Mouse (Mus musculus) inflammation-experienced regulatory T-cells (primary cell): ENCODE results near the gene Yipf1. TPM values are rescaled to one million over a fixed set of nuclear protein-coding genes. Genes with fewer than 3 reads are reported as not detected.

Experiments used
- polyA plus RNA-seq, 2 experiments: library from polyadenylated mRNA; unstranded; fragments of 100-300 nt; shearing (Covaris generic); gene quantifications; one replicate each; pipeline ENCODE4 v1.2.1; 2017

Yipf1 gene
- 100 to 1,000 TPM; 111 to 112 TPM for polyA plus RNA-seq

DNA sequence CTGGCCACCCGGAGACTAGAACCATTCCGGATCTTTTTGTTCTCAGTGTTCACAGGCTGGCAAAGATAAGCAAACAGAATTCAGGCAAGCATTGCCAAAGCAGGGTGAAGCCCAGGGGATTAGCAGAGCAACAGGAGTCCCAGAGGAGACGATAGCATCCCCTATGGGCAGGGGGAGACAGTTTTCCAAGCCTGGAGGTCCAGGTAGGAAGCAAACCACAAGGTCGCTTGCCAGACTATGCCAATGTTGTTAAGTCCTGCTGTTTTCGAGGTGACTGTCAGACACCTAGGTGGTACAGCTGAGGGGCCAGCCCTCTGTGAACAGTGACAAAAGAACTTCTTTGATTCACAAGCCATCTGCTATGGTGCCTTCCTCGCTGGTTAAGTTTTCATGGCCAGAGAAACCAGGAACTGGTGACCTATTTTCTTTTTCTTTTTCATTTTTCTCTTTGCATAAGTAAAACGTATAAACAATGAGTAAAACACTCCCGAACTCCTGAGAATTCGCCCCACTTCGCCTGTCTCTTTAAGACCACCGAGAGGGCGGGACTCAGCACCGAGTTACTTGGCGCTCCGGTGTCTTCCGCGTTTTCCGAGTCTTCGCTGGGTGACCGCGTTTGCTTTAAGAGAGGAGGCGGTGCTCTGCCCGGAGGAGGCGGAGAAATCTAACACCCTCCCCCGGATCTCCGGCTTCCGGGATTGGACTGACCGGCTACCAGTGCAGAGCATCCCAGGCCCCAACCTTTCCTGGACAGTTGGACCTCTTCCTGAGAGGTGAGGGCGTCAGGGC is at the start of gene Yipf1:
Gene Yipf1 (plus strand): TSS at position 674 of the 789 bp plus-strand sequence.

DNA sequence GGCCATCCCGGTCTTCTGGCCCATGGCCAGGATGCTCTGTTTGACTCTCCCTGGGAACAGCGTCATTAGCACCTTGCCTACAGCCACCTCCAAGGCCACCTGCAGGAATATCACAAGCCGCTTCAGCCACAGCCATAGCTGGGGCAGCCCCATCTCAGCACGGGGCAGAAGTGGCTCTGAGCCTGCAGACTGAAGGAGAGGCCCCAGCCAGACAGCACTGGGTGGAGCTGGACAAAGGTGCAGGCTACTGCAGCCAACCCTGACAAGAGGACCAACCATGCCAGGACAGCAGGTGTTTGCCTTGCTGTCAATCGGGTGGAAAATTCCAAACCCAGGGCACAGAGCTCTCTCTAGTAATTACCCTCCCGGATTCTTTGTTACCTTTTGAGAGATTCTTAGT is 7.2 kb upstream of the Yipf1 start, which contains the start of gene Dio1:
Gene Dio1 (minus strand): TSS at position 204 of the 400 bp plus-strand sequence.

DNA sequence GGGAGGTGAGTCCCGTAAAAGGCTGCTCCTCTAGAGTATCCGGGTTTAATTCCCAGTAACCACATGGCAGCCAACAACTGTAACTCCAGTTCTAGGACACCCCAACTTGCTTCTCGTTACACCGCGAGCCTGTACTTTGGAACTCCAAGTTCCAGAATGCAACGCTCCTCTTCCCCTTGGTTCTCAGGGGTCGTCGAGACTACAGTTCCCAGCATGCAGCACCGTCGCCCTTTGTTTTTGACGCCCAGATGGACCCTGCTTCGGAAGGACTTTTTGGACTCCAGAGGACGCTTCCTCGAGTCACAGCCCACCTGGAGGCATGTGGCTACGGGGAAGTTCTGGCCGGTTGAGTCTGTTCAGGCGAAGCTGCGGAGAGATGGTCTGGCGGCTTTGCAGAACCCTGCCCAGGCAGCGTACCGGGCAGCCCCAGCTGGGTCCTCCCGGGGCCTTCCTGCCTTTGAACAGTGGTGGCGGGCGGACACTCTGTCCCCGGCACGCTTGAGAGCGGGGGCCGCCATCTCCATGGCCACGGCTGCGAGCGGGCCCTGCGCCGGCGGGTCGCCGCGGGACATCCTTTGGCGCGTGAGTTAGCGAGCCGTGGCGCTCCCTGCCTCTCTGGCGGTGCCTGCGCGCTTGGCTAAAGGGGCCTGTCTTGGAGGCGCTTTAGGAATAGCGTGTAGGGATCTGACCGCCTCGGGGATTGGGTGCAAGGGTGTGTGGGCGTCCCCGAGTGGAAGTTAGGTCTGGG is 53.6 kb downstream of the Yipf1 start, which contains the start of gene Ndc1:
Gene Ndc1 (plus strand): TSS at position 218 of the 748 bp plus-strand sequence.

Other genes starting within 250 kb of the Yipf1 start
- gene Mrpl37, start 247.5 kb upstream of the Yipf1 start, polyA plus RNA-seq, result 10 to 100 TPM; 62.8 to 67.5 TPM
- gene Cyb5rl, start 247.4 kb upstream of the Yipf1 start, polyA plus RNA-seq, result 1 to 10 TPM; 8.2 to 9.0 TPM
- 1 to 10 TPM in 1 of 2 experiments, not detected in 1; 1.2 TPM for gene Cdcp2, start 217.5 kb upstream of the Yipf1 start, polyA plus RNA-seq
- gene Tmem59, start 136.0 kb upstream of the Yipf1 start, polyA plus RNA-seq, result 100 to 1,000 TPM; 395 to 444 TPM
- 10 to 100 TPM; 18.4 to 18.6 TPM for gene Tceanc2, start 135.2 kb upstream of the Yipf1 start, polyA plus RNA-seq
- not detected for gene Ldlrad1, start 105.2 kb upstream of the Yipf1 start, polyA plus RNA-seq
- 10 to 100 TPM; 27.0 to 29.8 TPM for gene Lrrc42, start 60.8 kb upstream of the Yipf1 start, polyA plus RNA-seq
- 10 to 100 TPM; 12.4 to 16.4 TPM for gene Hspb11, start 60.8 kb upstream of the Yipf1 start, polyA plus RNA-seq
- under 1 TPM in 1 of 2 experiments, not detected in 1; 0.82 TPM for gene Dio1, start 7.2 kb upstream of the Yipf1 start, polyA plus RNA-seq
- 1 to 10 TPM; 6.8 to 7.9 TPM for gene Ndc1, start 53.4 kb downstream of the Yipf1 start, polyA plus RNA-seq
- gene Glis1, start 120.2 kb downstream of the Yipf1 start, polyA plus RNA-seq, result 1 to 10 TPM in 1 of 2 experiments, not detected in 1; 1.5 TPM